Mouse (Mus musculus): ENCODE measurements at regions not wholly inside any gene's neighbourhood (a gene's known extent, or its start where the extent isn't known, plus 50 kb on each side); places are given as distances from the start of the nearest gene placed in this dataset.
"Not testable (repeated sequence)": the region's sequence is repeated elsewhere in the genome, so short reads cannot be mapped to it uniquely, and the experiment has no call there.

- no peak for DNase-seq
Measured at GRCm38 (mm10) chr14:48842861-48843260, 169.2 kb upstream of the Otx2 start.

- no peak for DNase-seq
Measured at GRCm38 (mm10) chr14:48841278-48841677, 167.7 kb upstream of the Otx2 start.

GRCm38 (mm10) chr14:48837181-48837580 lies 163.6 kb upstream of the Otx2 start:
- no peak for DNase-seq

DNA sequence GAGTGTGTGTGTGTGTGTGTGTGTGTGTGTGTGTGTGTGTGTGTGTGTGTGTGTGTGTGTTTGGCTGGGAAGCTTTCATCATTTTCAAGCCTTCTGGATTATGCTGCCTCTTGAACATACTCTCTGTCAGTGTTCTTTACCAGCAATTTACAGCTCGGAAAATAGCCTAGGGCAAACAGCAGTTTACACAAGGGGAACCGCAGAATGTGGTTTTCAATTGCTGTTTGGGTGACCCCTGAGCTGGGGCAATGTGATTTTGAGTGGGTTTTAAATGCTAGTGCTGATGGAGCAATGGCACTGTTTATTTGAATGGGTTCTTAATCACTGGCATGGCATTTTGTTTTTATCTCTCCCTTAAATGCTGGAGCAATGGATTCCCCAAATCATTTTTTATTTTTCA lies 162.5 kb upstream of the Otx2 start:
- no peak for DNase-seq

- DNase-seq: no peak
Measured at GRCm38 (mm10) chr14:48834416-48834815, 160.8 kb upstream of the Otx2 start.

GRCm38 (mm10) chr14:48826421-48826820 lies 152.8 kb upstream of the Otx2 start:
- no peak for DNase-seq

- no peak for DNase-seq
Measured at GRCm38 (mm10) chr14:48824375-48824774, 150.8 kb upstream of the Otx2 start.

DNA sequence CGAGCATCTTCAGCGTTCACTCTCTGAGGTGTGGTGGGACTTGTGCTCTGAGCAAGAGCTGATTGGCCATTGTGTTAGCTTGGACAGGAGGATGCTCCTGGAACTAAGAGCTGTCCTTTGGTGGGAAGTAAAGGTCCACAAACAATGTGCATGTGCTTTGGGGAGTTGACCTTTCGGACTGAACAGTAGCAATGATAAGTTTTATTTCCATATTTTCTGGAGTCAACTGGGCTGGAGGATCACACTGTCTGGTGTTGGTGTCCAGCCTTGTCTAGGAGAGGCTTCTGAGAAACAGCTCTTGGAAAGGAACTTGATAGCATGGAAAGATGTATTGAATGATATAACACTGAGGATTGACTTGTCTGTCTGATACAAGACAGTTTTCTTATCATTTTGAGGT lies 142.3 kb upstream of the Otx2 start:
- DNase-seq: no peak

DNA sequence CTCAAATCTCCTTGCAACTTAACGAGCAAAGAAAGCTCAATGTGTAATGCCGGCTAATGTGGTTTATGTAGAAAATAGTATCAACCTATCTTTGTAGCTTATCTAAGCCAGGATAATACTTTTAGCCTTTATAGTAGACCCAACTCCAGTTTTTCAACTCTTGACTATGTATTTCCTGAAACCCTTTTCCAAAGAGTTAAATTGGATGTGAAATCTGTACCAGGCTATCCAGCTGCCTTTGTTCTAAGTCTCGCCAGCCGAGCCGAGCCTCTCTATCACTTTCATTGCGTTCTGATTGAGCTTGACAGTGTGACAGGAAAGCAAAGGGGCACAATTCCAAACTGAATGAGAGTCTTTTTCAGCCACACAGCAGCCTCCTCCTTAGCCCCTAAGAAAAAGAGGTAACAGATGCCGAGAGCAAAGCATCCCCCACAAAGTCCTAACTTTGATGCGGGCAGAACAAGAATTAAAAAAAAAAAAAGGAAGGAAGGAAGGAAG lies 141.7 kb upstream of the Otx2 start:
- DNase-seq: no peak

- DNase-seq: no peak
Measured at GRCm38 (mm10) chr14:48812741-48813495, 139.3 kb upstream of the Otx2 start.

- no peak for DNase-seq
Measured at GRCm38 (mm10) chr14:48804098-48804497, 130.5 kb upstream of the Otx2 start.

DNA sequence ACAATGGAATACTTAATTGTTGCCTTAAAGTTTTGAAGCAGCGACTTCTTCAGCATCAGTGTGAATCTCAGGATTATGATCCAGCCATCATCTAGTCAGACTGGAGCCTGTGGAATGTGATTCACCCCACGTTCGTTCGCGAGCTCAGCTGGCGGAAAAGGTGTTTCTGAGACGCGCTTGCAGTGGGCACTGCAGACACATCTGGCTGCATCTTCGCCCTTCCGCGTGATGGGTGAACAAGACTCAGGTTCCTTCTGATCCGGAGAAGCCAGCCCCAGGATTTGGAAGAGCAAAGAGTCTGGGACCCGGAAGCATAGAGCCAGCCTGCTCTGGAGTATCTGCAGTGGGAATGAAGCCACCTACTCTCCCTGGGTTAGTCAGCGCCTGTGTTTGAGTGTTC lies 127.7 kb upstream of the Otx2 start:
- DNase-seq: no peak

- no peak for DNase-seq
Measured at GRCm38 (mm10) chr14:48800857-48801256, 127.2 kb upstream of the Otx2 start.

DNA sequence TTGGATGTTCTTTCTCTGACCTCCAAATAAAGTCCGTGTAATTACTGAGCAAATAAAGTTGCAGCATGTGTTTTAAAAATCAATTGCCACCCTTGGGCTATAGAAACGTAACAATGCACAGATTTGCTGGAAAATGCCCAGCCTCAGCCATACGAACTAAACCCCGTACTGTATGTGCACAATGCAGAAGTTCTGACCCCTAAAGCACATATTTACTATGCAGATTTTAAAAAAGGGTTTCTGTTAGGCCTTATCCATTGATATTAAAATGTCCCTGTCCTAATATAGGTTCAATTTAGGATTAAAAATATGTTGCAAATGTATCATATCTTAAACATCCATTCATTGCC lies 126.5 kb upstream of the Otx2 start:
- no peak for DNase-seq

DNA sequence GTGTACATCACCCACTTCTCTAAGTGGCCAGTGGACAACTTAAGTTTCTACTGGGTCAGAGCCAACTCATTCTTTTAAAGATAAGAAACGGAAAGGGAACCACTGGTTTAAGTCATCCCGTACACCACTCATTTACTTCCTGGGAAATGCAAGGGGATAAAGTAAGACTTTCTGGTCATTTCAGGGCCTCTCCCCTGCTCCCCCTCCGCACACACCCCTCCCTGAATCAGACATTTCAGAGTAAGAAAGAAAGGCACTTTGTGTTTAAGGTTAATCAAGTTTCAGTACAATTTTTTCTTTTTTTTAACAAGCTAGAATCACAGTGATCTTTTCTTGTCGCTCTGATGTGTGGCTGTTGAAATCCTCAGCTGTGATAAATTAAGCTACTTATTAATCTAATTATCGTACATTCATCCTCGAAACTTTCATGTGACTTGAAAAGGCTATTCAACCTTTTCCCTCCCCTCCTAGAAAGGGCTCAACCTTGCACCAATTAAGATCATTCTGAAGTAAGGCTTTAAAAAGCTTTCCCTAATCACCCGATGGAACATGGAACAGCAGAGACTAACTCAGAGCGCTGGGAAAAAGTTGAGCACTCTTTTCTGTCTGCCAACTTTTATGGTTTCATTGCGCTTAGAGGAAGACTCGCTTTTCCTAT lies 126.0 kb upstream of the Otx2 start:
- no peak for DNase-seq

- DNase-seq: no peak
Measured at GRCm38 (mm10) chr14:48791507-48791906, 117.9 kb upstream of the Otx2 start.

- no peak for DNase-seq
Measured at GRCm38 (mm10) chr14:48779327-48779726, 105.7 kb upstream of the Otx2 start.

- no peak for DNase-seq
Measured at GRCm38 (mm10) chr14:48770832-48771231, 97.2 kb upstream of the Otx2 start.

- no peak for DNase-seq
Measured at GRCm38 (mm10) chr14:48762691-48763090, 89.1 kb upstream of the Otx2 start.

GRCm38 (mm10) chr14:48761002-48761648 lies 87.5 kb upstream of the Otx2 start:
- DNase-seq: no peak

GRCm38 (mm10) chr14:48755096-48755495 lies 81.5 kb upstream of the Otx2 start:
- not testable (repeated sequence) for DNase-seq

DNA sequence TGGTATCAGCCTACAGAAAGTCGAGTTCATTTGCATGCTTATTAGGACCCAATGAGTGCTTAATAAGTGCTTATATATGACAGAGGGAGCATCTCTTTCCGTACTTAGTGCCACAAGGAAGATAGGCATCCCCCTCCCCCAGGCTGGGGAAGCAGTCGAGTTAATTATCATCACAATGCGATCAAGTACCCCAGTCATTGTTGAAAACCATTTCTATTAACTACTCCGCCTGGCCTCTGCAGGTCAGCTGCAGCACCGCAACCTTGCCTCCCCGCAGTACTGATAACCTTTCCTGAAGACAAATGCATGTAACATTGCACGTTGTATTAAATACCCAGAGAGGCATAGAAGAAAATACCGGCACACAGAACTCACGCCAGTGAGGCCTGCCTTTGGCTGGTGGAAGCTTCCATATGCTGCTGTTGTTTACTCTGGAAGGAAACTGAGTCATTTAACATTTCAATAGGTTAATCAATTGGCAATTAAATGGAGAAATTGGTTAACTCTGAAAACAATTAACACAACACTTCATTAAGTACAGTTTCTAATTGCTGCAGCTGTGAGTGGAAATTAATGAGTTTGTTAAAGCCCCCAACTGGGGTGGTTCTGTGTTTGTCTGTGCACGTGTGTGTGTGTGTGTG lies 80.6 kb upstream of the Otx2 start:
- DNase-seq: no peak

- DNase-seq: no peak
Measured at GRCm38 (mm10) chr14:48753517-48754079, 80.0 kb upstream of the Otx2 start.
